Mouse (Mus musculus): ENCODE results near the gene Gm33815.
"Not testable (repeated sequence)": the region's sequence is repeated elsewhere in the genome, so short reads cannot be mapped to it uniquely, and the experiment has no call there.

Gene Gm33815

GRCm38 (mm10) chrY:69320832-69321231 is at the start of gene Gm33815:
Gene Gm33815 (plus strand): TSS chrY:69321132.
- DNase-seq (ENCODE audit: low spot score in 2 of 2) = not testable (repeated sequence)
